Mouse (Mus musculus) frontal cortex, adult (tissue): Measurements from ENCODE around the gene Ceacam9.

Source experiments
- ATAC-seq: cut with Nextera tagmentation; 2 replicates; pipeline ENCODE4 v1.9.2; 2017; ENCODE audit warnings: mild to moderate bottlenecking, moderate library complexity, mixed read lengths; ENCODE audit not compliant: low TSS enrichment

Gene Ceacam9

DNA sequence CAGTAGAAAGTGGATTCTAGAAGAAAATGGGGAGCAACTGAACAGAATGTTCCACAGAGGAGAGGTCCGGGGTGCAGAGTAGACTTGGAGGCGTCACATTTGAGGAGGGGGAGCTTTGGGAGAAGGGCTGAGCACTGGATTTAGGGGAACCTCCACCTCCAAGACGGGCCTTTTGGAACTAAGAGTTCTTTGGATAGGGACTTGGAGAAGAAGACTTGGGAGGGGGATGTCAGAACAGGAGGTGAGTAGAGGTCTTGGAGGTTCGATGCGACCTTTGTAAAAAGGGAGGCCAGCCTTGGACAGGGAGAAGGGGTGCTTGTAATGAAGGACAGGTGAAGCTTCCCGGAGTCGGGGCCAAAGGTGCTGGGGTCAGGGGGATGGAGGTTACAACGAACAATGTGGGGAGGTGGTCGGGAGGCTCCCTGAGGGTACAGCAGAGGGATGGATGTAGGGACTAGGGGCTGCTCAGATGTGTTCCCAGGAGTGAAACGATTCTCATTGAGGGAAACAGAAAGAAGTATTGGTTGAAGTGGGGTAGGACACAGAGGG, 17.4 kb downstream of the Ceacam9 start:
- ATAC-seq: no peak

- ATAC-seq: no peak
Measured at GRCm38 (mm10) chr7:16745373-16745772, 23.6 kb downstream of the Ceacam9 start.

- ATAC-seq: peak; percentile 44; the same call in 1 of the 2 replicates
Measured at GRCm38 (mm10) chr7:16746093-16746492, 24.4 kb downstream of the Ceacam9 start.

DNA sequence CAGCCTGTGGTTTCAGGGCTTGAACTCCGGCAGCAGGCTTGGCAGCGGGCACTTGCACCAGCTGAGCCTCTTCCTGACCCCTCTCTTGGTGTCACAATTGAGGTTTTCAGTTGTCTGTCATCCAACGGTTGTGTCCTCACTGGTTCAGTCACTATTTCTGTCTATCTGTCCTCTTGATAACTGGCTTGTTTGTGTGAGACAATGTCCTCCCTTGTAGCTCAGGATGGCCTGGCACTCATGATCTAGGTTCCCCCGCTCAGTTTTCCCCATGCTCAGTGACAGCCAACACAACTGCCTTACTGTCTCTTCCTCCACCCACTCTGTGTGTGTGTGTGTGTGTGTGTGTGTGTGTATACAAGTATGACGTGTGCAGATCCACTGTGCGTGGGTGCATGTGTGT, 25.9 kb downstream of the Ceacam9 start:
- no peak for ATAC-seq

- 0 out of 2 replicates have a peak, but pooled peaks have one; percentile 23 for ATAC-seq
Measured at GRCm38 (mm10) chr7:16752016-16752415, 30.3 kb downstream of the Ceacam9 start.

- no peak for ATAC-seq
Measured at GRCm38 (mm10) chr7:16755362-16756017, 33.8 kb downstream of the Ceacam9 start.

GRCm38 (mm10) chr7:16758872-16759574, 37.3 kb downstream of the Ceacam9 start:
- no peak for ATAC-seq

- ATAC-seq: no peak
Measured at GRCm38 (mm10) chr7:16760292-16760691, 38.6 kb downstream of the Ceacam9 start.

DNA sequence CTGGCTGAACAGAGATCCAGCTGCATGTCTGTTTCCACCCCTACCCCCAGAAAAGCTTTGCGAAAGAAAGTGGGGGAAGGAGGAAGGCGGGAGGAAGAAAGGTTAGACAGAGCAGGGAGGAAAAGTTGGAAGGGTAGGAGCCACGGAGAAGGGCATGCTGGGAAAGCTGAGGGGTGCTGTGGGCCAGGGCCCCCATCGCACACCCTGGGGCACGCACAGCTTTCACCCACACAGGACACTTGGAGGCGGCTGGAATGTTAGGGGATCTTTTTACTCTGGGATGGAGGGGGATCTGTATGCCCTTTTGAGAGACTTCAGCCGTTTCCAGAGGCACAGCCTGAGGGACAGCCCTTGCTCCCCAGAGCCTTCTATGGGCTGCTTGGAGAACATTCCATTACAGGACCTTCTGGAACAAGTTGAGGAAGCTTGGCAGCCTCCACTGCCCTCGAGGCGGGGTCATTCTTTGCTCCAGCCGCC, 39.3 kb downstream of the Ceacam9 start:
- no peak for ATAC-seq

DNA sequence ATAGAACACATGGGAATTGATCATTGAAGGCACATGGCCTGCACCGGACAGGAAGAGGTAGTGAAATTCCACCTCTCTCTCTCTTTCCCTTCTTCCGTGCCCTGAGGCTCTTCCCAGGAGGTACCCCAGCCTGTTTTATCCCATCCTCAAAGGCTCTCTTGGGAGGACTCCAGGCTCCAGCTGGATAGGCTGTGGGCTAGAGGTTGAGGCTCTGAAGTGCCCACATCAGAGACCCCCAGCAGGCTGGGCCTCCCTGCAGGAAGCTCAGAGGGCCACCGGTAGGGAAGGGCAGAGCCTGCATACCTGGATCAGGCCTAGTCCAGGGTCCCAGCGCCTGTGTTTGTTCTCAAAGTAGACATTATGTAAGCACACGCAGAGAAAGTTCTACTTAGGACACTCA, 39.9 kb downstream of the Ceacam9 start:
- ATAC-seq: no peak

DNA sequence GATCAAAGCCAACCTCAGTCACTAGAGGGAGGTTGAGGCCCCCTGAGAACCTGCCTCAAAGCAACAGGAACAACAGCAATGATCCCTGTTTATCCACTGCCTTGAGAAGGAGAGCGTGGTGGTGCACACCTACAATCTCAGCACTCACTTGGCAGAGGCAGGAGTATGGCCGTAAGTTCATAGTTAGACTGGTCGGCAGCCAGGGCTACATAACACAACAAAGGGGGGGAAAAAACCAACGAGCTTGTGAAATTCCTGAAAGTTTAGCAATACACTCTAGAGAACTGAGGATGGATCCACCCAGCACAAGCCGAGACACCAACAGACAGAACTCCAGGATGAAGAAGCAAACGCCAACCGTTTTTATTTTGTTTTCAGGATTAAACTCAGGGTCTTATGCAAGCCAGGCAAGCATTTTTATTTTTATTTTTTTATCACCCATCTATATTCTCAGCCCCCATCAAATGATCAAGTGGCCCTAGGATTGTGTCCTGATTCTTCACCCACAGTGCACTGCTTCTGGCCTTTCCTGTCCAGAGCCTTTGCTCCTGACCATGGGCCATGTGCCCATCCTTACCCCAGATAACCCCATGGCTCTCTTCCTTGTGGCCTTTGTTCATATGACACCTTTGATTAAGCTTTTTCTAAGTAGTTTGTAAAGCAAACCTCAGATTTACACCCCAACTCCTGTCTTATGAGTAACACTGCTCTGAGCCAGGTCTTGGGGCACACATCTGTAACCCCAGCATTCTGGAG, 41.9 kb downstream of the Ceacam9 start:
- ATAC-seq: no peak

DNA sequence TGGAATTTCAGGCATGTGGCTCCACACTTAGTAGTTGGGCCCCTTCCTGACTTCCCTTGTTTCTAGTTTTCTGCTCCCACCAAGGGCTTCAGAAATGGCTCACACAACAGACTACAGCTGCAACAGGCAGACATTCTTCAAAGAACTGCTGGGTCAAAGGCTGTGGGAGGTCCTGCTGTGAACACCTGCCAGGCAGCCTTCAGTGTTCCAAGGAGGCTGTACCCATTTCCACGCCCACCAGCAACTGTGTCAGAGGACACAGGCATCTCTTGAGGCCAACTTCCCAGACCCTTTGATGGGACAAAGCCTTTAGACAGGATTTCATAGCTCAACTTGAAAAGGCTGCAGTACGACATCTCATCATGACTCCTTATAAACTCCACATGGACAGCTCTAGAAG, 44.7 kb downstream of the Ceacam9 start:
- no peak for ATAC-seq
